ENCODE assay signal across 9 mouse cellular contexts in the genomic region with DNA sequence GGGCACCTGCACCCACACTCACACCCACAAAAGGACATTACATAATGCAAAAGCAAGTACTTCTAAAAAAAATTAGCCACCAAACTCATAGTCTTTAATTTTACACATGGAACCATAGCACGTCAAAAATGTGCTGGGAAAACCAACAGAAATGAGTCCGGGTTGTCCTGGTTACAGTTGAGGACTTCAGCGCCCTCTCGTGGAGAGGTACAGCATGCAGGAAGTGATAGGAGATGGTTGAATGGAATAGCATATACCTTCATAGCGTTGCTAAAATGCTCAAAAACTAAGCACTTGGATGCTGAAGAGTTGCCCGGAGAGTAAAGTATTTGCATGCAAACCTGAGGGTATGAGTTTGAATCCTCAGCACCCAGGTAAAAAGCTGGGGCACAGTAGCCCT. TPM values are rescaled to one million over a fixed set of nuclear protein-coding genes. Genes with fewer than 3 reads are reported as not detected.
DNase-seq lines count a peak whose midpoint lies in the region; ATAC-seq and TF ChIP-seq lines count a peak whose summit lies in the region.
"Had no signal": no experiment of that assay in that cellular context is flagged by ENCODE, and none has a peak within 500 bp of the region (broad histone marks: within the 10 kb centered on the region; RNA-seq: fewer than 3 reads in every experiment).

No protein-coding gene starts in this region.

- peaks cover 14% of the 10 kb centered on the region for H3K4me1 ChIP-seq in heart, embryonic 12.5 days (replicated peaks)

- CTCF ChIA-PET in Patski (lab: Charles Lee) = interaction anchor here (0.7 to 7.2 kb wide), 3 partner anchors 51 to 69 kb away, joined by 3 to 36 read pairs (median 3); no protein-coding TSS in a partner anchor

- H3K27me3 ChIP-seq in heart, embryonic 12.5 days (replicated peaks) = no peaks in the 10 kb centered on the region
- H3K27me3 ChIP-seq in C2C12 (ENCODE audit: control insufficient read depth, insufficient read depth, insufficient read length) (peaks cover 5% of the 10 kb centered on the region), Patski (peaks cover 15% of the 10 kb centered on the region)

- no peak overlapping the region for H3K4me2 ChIP-seq in heart, embryonic 12.5 days
- H3K4me2 ChIP-seq: midbrain, embryonic 12.5 days had no signal

- H3ac ChIP-seq in C2C12 (ENCODE audit: control insufficient read depth, insufficient read length, low read depth) = no peak overlapping the region

- in situ Hi-C loops in Patski (cut with MboI; ENCODE audit: low pct_unique_long_range_greater_than_20kb) = no loop called here

- TF ChIP-seq CTCF in C2C12 (IDR thresholded peaks at IDR 0.05; ENCODE audit: control insufficient read depth, insufficient read depth, insufficient read length) (peak; percentile 8), Patski (IDR thresholded peaks at IDR 0.05) (peak; percentile 76)

- no peak for ATAC-seq in heart, embryonic 12.5 days (ENCODE audit: insufficient number of reproducible peaks, low FRiP score)
- no peak for ATAC-seq in Patski

- no peaks in the 10 kb centered on the region for H3K79me3 ChIP-seq in C2C12 (ENCODE audit: low read depth)

- H3K27ac ChIP-seq in heart, embryonic 12.5 days (ENCODE audit: poor library complexity, severe bottlenecking) = no peak overlapping the region
- H3K27ac ChIP-seq: midbrain, embryonic 12.5 days had no signal

- peak; percentile 27 to 62 for DNase-seq in heart, postnatal 10 days
- DNase-seq in Patski (ENCODE audit: low read depth, low spot score) = no peak
- DNase-seq in heart, postnatal 36 days = peak; percentile 29 to 53
- DNase-seq in lung, postnatal 10 days = peak; percentile 64
- peak; percentile 67 for DNase-seq in thymus, postnatal 0 days (ENCODE audit: low spot score)
- no peak for DNase-seq in yolk sac, embryonic 10.5 days (ENCODE audit: low spot score)

- H3K79me2 ChIP-seq in C2C12 (ENCODE audit: control insufficient read depth, insufficient read depth) = no peaks in the 10 kb centered on the region

- no peak overlapping the region for H3K9ac ChIP-seq in heart, embryonic 12.5 days
- H3K9ac ChIP-seq: midbrain, embryonic 12.5 days had no signal

- intact Hi-C loops in heart, postnatal 10 days (cut with DNase I) = no loop called here
- intact Hi-C loops in heart, postnatal 36 days (cut with DNase I) = loop anchor here (1.0 kb wide), 1 partner anchor 64 kb away; no protein-coding TSS in a partner anchor

- H3K36me3 ChIP-seq in heart, embryonic 12.5 days = no peaks in the 10 kb centered on the region
- H3K36me3 ChIP-seq in C2C12 (ENCODE audit: control insufficient read depth, insufficient read depth) = no peaks in the 10 kb centered on the region
- H3K36me3 ChIP-seq: midbrain, embryonic 12.5 days had no signal

- H3K9me3 ChIP-seq in heart, embryonic 12.5 days (replicated peaks) = 0 out of 2 replicates have a peak, but pooled peaks cover 5% of the 10 kb centered on the region
- H3K9me3 ChIP-seq: midbrain, embryonic 12.5 days had no signal

- 65% methylated on average over 6 of the region's 6 CpGs for WGBS in heart, embryonic 12.5 days

- H3K4me3 ChIP-seq in heart, embryonic 12.5 days = no peak overlapping the region
- no peak overlapping the region for H3K4me3 ChIP-seq in C2C12 (ENCODE audit: insufficient read depth, poor library complexity, severe bottlenecking)
- H3K4me3 ChIP-seq: midbrain, embryonic 12.5 days had no signal

- POLR2A ChIA-PET in Patski (lab: Charles Lee) = no interaction called here

TF ChIP-seq in C2C12, 6 proteins besides CTCF, POLR2A, EP300 and RAD21:
- TF ChIP-seq USF1 (IDR thresholded peaks at IDR 0.05; ENCODE audit: low read depth) = no peak
- TF ChIP-seq FOSL1 (IDR thresholded peaks at IDR 0.05; ENCODE audit: insufficient read depth, low read length, poor library complexity, severe bottlenecking) = no peak
- TF ChIP-seq MYOD1 (IDR thresholded peaks at IDR 0.05; ENCODE audit: control insufficient read depth, insufficient read length, low read depth) = no peak
- no peak for TF ChIP-seq MAX (IDR thresholded peaks at IDR 0.05)
- no peak for TF ChIP-seq MYOG (IDR thresholded peaks at IDR 0.05; ENCODE audit: control insufficient read depth, extremely low read depth, insufficient read length)
- no peak for TF ChIP-seq CEBPB (IDR thresholded peaks at IDR 0.05; ENCODE audit: low read depth)

RNA-seq across cellular contexts. Expression of gene Edaradd, which starts 17.7 kb away (rescaled TPM):
- under 1 TPM; 0.07 to 0.20 TPM for total RNA-seq in heart, postnatal 10 days (2021)
- polyA plus RNA-seq in heart, embryonic 12.5 days (2016; fragmentation: Nextera tagmentation; extraction: Ambion mirVana) = 0.57 and 0.66 TPM in 2 replicates
- polyA plus RNA-seq in C2C12 (2012; fragmentation: generic; extraction: Trizol) (not detected), Patski (2021) (not detected)
- under 1 TPM in 1 of 2 experiments, not detected in 1; 0.05 TPM for total RNA-seq in heart, postnatal 36 days (2021)
- polyA plus RNA-seq in thymus, postnatal 0 days (2015; fragmentation: Nextera tagmentation; extraction: Ambion mirVana) = 16.0 and 19.8 TPM in 2 replicates

RNA-seq across cellular contexts. Expression of gene Ero1lb, which starts 27.7 kb away (rescaled TPM):
- total RNA-seq in heart, postnatal 10 days (2021) = 1 to 10 TPM; 1.6 to 1.8 TPM
- polyA plus RNA-seq in heart, embryonic 12.5 days (2016; fragmentation: Nextera tagmentation; extraction: Ambion mirVana) = 7.8 and 7.9 TPM in 2 replicates
- 1.3 TPM for polyA plus RNA-seq in C2C12 (2012; fragmentation: generic; extraction: Trizol)
- polyA plus RNA-seq in Patski (2021) = 7.1 TPM
- total RNA-seq in heart, postnatal 36 days (2021) = 1 to 10 TPM; 2.6 to 2.7 TPM
- polyA plus RNA-seq in thymus, postnatal 0 days (2015; fragmentation: Nextera tagmentation; extraction: Ambion mirVana) = 9.5 and 9.7 TPM in 2 replicates

Comparison
In these comparisons a context has a peak if more than half of its experiments do, and no peak if none do; other contexts are left out.
1. DNase-seq: peak in heart, postnatal 10 days (2 of 2), heart, postnatal 36 days (2 of 2), lung, postnatal 10 days (single experiment) and thymus, postnatal 0 days (single experiment); none in Patski (single experiment) and yolk sac, embryonic 10.5 days (single experiment).
2. RNA of gene Edaradd, which starts 17.7 kb away (polyA plus RNA-seq): 16.0 to 19.8 TPM in thymus, postnatal 0 days; 0.57 to 0.66 TPM in heart, embryonic 12.5 days, not detected in C2C12 (single experiment) and not detected in Patski (single experiment); every median in the first group is over 10 times any median in the second.